Mouse (Mus musculus) fat pad, adult 2 months (tissue): ENCODE measurements at regions not wholly inside any gene's neighbourhood (a gene's known extent, or its start where the extent isn't known, plus 50 kb on each side); places are given as distances from the start of the nearest gene placed in this dataset.

ENCODE experiments used
- DNase-seq: peaks from one replicate; pipeline ENCODE4 v3.0.0-alpha.2; 2011; ENCODE audit warnings: low read depth, low spot score; ENCODE audit errors: extremely low read depth

- no peak for DNase-seq
These were observed 58.9 kb upstream of the Ubr2 start for GRCm38 (mm10) chr17:47069206-47069605.

- peak; percentile 92 for DNase-seq
These were observed 55.0 kb upstream of the Ubr2 start for GRCm38 (mm10) chr17:47065307-47065901.

- DNase-seq = no peak
These were observed 54.4 kb upstream of the Ubr2 start for GRCm38 (mm10) chr17:47064592-47065306.

- no peak for DNase-seq
These were observed 53.6 kb upstream of the Ubr2 start for GRCm38 (mm10) chr17:47064006-47064405.

- DNase-seq = no peak
These were observed 50.8 kb upstream of the Ubr2 start for GRCm38 (mm10) chr17:47061031-47061620.
